Mouse (Mus musculus) heart, embryonic 14.5 days (tissue): ENCODE data around the gene Cmtm5. TPM values are rescaled to one million over a fixed set of nuclear protein-coding genes. Genes with fewer than 3 reads are reported as not detected.

Source experiments
- ATAC-seq: fragments of 200-750 bp; cut with Nextera tagmentation; 2 replicates; pipeline ENCODE4 v1.8.0; 2017; ENCODE audit warnings: low read depth, moderate TSS enrichment; ENCODE audit not compliant: insufficient number of reproducible peaks, insufficient read depth, low FRiP score
- H3K27ac ChIP-seq, 2 experiments: fragments of 200-500 bp in 1 of 2; fragments of 300-500 bp in 1 of 2; sonication (generic) in 1 of 2; replicated peaks in 1 of 2; 2 replicates each; pipeline ENCODE4 v1.5.1; 2012 to 2014; ENCODE audit warnings: low read depth in 2 of 2, low read length in 2 of 2, control low read depth in 1 of 2, mild to moderate bottlenecking in 1 of 2, mixed read lengths in 1 of 2; ENCODE audit not compliant: control insufficient read depth in 1 of 2, insufficient read depth in 1 of 2
- H3K27me3 ChIP-seq: fragments of 300-500 bp; sonication (generic); 2 replicates; pipeline ENCODE4 v1.6.1; 2014; ENCODE audit warnings: mild to moderate bottlenecking, low read length, control low read depth; ENCODE audit not compliant: control insufficient read depth, insufficient read depth
- H3K36me3 ChIP-seq: fragments of 300-500 bp; sonication (generic); 2 replicates; pipeline ENCODE4 v1.6.1; 2014; ENCODE audit warnings: mild to moderate bottlenecking, control low read depth, low read length, mixed read lengths; ENCODE audit not compliant: control insufficient read depth, insufficient read depth
- H3K4me1 ChIP-seq, 2 experiments: fragments of 200-500 bp in 1 of 2; fragments of 300-500 bp in 1 of 2; sonication (generic) in 1 of 2; 2 replicates each; pipeline ENCODE4 v1.6.1; 2012 to 2014; ENCODE audit warnings: low read length in 2 of 2, control low read depth in 1 of 2, mixed read lengths in 1 of 2; ENCODE audit not compliant: control insufficient read depth in 2 of 2, insufficient read depth in 2 of 2
- H3K4me2 ChIP-seq: fragments of 300-500 bp; sonication (generic); 2 replicates; pipeline ENCODE4 v1.6.1; 2014; ENCODE audit warnings: mild to moderate bottlenecking, low read length
- H3K4me3 ChIP-seq, 2 experiments: fragments of 200-500 bp in 1 of 2; fragments of 300-500 bp in 1 of 2; sonication (generic) in 1 of 2; 2 replicates each; pipeline ENCODE4 v1.5.1; 2012 to 2014; ENCODE audit warnings: low read length in 2 of 2, mild to moderate bottlenecking in 2 of 2, control low read depth in 1 of 2, low read depth in 1 of 2, moderate library complexity in 1 of 2; ENCODE audit not compliant: control insufficient read depth in 1 of 2, insufficient read depth in 1 of 2
- H3K9ac ChIP-seq: fragments of 300-500 bp; sonication (generic); 2 replicates; pipeline ENCODE4 v1.6.1; 2014; ENCODE audit warnings: mild to moderate bottlenecking, low read length
- H3K9me3 ChIP-seq: fragments of 300-500 bp; sonication (generic); 2 replicates; pipeline ENCODE4 v1.6.1; 2016; ENCODE audit warnings: low read length, control low read depth; ENCODE audit not compliant: control insufficient read depth
- WGBS: fragments of 180-500 bp; shearing (Covaris S2); extraction: QIAGEN DNeasy Blood & Tissue Kit; methylation state at CpG from one replicate; pipeline ENCODE4 v1.1.7; 2014; 5-methylcytosine and 5-hydroxymethylcytosine counted together
- polyA plus RNA-seq: library from polyadenylated mRNA; unstranded; fragments of >200 nt; fragmentation: Nextera tagmentation; extraction: Ambion mirVana; gene quantifications from 2 replicates; pipeline ENCODE4 v1.2.1, GENCODE M21; 2014

Gene Cmtm5
- 0.58 and 0.72 TPM in 2 replicates for polyA plus RNA-seq

DNA sequence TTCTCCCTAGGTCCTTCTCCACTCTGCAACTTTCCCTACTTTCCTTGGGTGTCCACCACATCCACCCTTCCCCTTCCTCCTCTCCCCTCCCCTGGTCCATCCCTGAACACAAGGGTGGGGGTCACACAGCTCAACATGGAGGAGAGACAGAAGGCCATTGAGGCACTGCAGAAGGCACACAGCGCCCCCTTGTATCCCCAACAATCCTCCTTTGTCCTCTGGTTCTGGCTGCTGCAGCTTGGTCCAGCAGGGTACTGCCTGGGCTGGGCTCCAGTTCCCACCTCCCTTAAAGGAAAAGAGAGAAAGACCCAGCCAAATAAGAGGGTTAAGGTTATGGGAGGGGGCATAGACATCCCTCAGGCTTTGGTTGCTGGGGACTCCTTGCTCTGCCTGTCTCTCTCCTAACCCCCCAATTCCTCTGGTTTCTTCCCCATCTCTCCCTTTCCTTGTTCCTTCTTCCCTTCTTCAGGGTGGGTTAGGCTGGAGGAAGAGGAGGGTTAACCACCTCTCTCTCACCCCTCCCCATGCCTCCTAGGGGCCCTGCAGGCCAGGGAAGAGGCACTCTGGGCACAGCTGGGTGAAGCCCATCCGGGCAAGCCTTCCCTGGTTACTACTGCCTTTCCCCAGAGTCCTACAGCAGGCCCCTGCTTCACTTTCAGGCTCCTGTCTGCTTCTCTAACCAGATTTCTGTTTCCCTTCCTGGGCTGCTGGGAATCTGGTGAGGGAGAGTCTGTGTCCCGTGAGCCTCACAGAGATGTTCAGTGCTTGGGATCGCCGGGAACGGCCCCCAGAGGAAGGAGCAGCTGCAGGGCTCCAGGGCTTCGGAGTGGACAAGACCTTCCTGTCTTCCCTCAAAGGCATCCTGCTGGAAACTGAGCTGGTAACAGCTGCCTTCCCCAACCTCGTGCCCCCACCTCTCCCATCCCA lies at the start of gene Cmtm5:
TSS of gene Cmtm5 (plus strand) at position 358 of the 927 bp plus-strand sequence.
- 16% methylated on average over 8 of the region's 8 CpGs for WGBS
- Histone ChIP-seq H3K27me3 (no peaks in the 10 kb centered on the region), H3K4me2 (no peak within 1 kb of the TSS), H3K36me3 (peaks cover 17% of the 10 kb centered on the region), H3K9ac (peak within 1 kb of the TSS; percentile 41; the same call in 1 of the 2 replicates), H3K4me1 (peaks cover 10 to 13% of the 10 kb centered on the region in 2 experiments; a peak in 3 of 4 replicates), H3K9me3 (no peaks in the 10 kb centered on the region), H3K27ac (peak within 1 kb of the TSS in 1 of 2 experiments; percentile 5; a peak in 1 of 4 replicates), H3K4me3 (no peak within 1 kb of the TSS)
- ATAC-seq: no peak

DNA sequence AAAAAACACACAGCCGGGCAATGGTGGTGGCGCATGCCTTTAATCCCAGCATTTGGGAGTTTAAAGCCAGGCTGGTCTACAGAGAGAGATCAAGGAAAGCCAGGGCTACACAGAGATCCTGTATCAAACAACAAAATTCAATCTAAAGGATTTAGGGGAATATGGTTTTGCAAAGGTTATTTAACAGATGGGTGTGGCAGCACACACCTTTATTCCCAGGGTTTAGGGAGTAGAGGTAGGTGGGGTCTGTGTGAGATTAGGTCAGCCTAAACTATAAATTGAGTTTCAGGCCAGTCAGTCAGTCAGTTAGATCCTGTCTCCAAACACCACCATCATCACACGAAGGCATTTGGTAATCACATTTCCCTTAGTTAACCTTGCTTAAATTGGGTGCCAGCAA lies 43.9 kb upstream of the Cmtm5 start, which contains the start of gene Pabpn1:
TSS of gene Pabpn1 (plus strand) at position 301 of the 400 bp plus-strand sequence.
- peak within 1 kb of the TSS; percentile 44 to 52; a peak in 3 of 4 replicates for H3K4me3 ChIP-seq
- H3K27me3 ChIP-seq: no peaks in the 10 kb centered on the region
- peak within 1 kb of the TSS; percentile 62 for H3K4me2 ChIP-seq
- peak within 1 kb of the TSS; percentile 82 to 83 for H3K27ac ChIP-seq
- peaks cover 5 to 24% of the 10 kb centered on the region in 2 experiments for H3K4me1 ChIP-seq
- H3K9me3 ChIP-seq: no peaks in the 10 kb centered on the region
- H3K9ac ChIP-seq: peak within 1 kb of the TSS; percentile 65
- WGBS: 88% methylated on average over 3 of the region's 3 CpGs
- ATAC-seq: no peak
- peaks cover 20% of the 10 kb centered on the region for H3K36me3 ChIP-seq

- H3K9me3 ChIP-seq: no peaks in the 10 kb centered on the region
- H3K27me3 ChIP-seq: no peaks in the 10 kb centered on the region
- H3K4me3 ChIP-seq: peak overlapping the region; percentile 64 to 98
- H3K4me1 ChIP-seq: peaks cover 6 to 25% of the 10 kb centered on the region in 2 experiments
- under 1% methylated on average over 34 of the region's 38 CpGs for WGBS
- peak; percentile 98 for ATAC-seq
- H3K36me3 ChIP-seq: peaks cover 35% of the 10 kb centered on the region
- H3K27ac ChIP-seq: peak overlapping the region; percentile 83 to 97
- H3K4me2 ChIP-seq: peak overlapping the region; percentile 62
- peak overlapping the region; percentile 100 for H3K9ac ChIP-seq
Measured at GRCm38 (mm10) chr14:54893651-54894181, 42.3 kb upstream of the Cmtm5 start.

DNA sequence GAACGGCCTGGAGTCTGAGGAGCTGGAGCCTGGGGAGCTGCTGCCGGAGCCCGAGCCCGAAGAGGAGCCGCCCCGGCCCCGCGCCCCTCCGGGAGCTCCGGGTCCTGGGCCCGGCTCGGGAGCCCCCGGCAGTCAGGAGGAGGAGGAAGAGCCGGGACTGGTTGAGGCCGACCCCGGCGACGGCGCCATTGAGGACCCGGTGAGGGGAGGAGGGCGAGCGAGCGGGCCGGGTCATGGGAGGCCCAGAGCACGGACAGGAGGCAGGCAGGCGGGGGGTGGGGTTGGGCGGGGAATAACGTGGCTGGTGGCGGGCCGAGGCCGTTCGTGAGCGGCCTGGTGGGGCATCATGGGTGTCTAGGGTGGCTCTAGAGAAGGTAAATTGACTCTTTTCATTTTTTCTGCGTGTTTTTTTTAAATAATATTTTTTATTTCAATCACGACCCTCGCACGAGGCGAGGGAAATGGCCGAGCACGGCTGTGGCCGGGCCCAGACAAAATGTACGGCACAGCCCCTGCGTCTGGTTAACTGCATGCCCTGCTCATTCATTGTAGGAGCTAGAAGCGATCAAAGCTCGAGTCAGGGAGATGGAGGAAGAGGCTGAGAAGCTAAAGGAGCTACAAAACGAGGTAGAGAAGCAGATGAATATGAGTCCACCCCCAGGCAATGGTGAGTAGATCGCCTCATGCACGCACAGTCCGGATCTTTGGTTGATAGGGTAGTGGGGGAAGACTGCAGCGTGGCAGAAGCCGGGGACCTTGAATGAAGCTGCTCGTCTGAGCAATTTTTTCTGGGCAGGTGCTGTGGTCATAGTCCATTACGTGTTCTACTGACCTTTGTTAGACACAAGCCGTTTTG lies 41.5 kb upstream of the Cmtm5 start:
- no peaks in the 10 kb centered on the region for H3K9me3 ChIP-seq
- H3K36me3 ChIP-seq: peaks cover 41% of the 10 kb centered on the region
- peak overlapping the region; percentile 100 for H3K9ac ChIP-seq
- H3K4me2 ChIP-seq: peak overlapping the region; percentile 75
- peaks cover 6 to 25% of the 10 kb centered on the region in 2 experiments for H3K4me1 ChIP-seq
- peak overlapping the region; percentile 64 to 98 for H3K4me3 ChIP-seq
- H3K27me3 ChIP-seq: no peaks in the 10 kb centered on the region
- peak overlapping the region; percentile 71 to 97 for H3K27ac ChIP-seq
- ATAC-seq: peak; percentile 66
- under 1% methylated on average over 43 of the region's 54 CpGs for WGBS

GRCm38 (mm10) chr14:54897445-54897844 lies 38.6 kb upstream of the Cmtm5 start:
- 24% methylated on average over 2 of the region's 2 CpGs for WGBS

GRCm38 (mm10) chr14:54900383-54900782 lies 35.7 kb upstream of the Cmtm5 start:
- WGBS: under 1% methylated on average over 3 of the region's 3 CpGs
- no peak for ATAC-seq
- Histone ChIP-seq H3K9me3 (no peaks in the 10 kb centered on the region), H3K27me3 (no peaks in the 10 kb centered on the region), H3K4me2 (no peak overlapping the region), H3K36me3 (peaks cover 43% of the 10 kb centered on the region), H3K9ac (no peak overlapping the region), H3K27ac (no peak overlapping the region), H3K4me3 (no peak overlapping the region), H3K4me1 (peaks cover 3 to 21% of the 10 kb centered on the region in 2 experiments; a peak in 3 of 4 replicates)

More at GRCm38 (mm10) chr14:54897445-54897844, 38.6 kb upstream of the Cmtm5 start:
- no peak overlapping the region for H3K4me2 ChIP-seq
- no peak for ATAC-seq
- peaks cover 6 to 22% of the 10 kb centered on the region in 2 experiments for H3K4me1 ChIP-seq
- no peaks in the 10 kb centered on the region for H3K9me3 ChIP-seq
- no peak overlapping the region for H3K4me3 ChIP-seq
- H3K9ac ChIP-seq: peak overlapping the region; percentile 32; the same call in 1 of the 2 replicates
- H3K27ac ChIP-seq: peak overlapping the region; percentile 5 to 20; a peak in 1 of 4 replicates
- H3K36me3 ChIP-seq: peaks cover 41% of the 10 kb centered on the region
- H3K27me3 ChIP-seq: no peaks in the 10 kb centered on the region

DNA sequence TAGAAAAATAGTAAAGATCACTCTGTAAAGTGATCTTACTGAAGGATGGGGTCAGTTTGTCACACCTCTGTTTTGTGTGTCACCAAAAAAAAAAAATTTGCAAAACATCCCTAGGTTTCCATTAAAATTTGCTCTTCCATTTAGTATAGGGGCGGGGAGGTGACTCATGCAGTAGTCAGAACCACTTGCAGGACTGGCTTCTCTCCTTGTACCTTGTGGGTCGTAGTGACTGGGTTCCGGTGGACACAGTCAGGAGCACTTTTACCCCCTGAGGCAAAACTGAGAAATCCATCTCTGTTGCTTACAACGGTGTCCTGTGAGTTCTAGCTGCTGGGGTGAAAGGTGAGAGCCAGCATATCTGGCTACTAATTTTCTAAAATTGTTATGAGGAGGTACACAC lies 32.4 kb upstream of the Cmtm5 start:
- no peak for ATAC-seq
- 91% methylated on average over 4 of the region's 4 CpGs for WGBS
- no peaks in the 10 kb centered on the region for H3K27me3 ChIP-seq
- no peak overlapping the region for H3K9ac ChIP-seq
- no peaks in the 10 kb centered on the region for H3K9me3 ChIP-seq
- H3K4me3 ChIP-seq: no peak overlapping the region
- H3K27ac ChIP-seq: no peak overlapping the region
- 0 out of 4 replicates have a peak, but pooled peaks cover 0 to 8% of the 10 kb centered on the region in 2 experiments for H3K4me1 ChIP-seq
- H3K4me2 ChIP-seq: no peak overlapping the region
- H3K36me3 ChIP-seq: peaks cover 38% of the 10 kb centered on the region
